19 mouse cellular contexts compared by ENCODE assay signal in the genomic region with DNA sequence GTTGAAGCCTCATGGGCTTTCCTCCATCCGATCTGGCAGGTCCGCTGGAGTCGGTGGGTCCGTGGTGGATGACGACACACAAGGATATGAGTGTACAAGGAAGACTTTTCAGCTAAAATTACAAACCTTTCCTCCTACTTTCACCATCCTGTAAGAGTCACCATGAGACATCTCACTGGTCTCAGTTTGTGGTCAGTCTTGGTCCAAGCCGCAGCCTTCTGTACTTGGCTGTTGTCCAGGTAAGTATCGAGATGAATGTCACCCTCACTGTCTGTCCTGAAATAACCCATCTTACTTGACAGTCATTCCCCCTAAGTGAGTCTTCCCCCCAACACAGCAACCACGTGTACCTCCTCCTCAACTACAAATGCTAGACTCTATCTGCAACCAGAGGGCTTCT.
"Had no signal": no experiment of that assay in that cellular context is flagged by ENCODE, and none has a peak within 500 bp of the region (broad histone marks: within the 10 kb centered on the region; RNA-seq: fewer than 3 reads in every experiment).

No protein-coding gene starts in this region.

- H3K27me3 ChIP-seq: limb, embryonic 12.5 days; liver, embryonic 13.5 days; lung, embryonic 15.5 days; midbrain, embryonic 15.5 days; neural tube, embryonic 13.5 days; stomach, embryonic 15.5 days had no signal

- H3K4me2 ChIP-seq: limb, embryonic 12.5 days; liver, embryonic 13.5 days; lung, embryonic 15.5 days; midbrain, embryonic 11.5 days; midbrain, embryonic 15.5 days; neural tube, embryonic 13.5 days; stomach, embryonic 15.5 days had no signal

- H3K4me3 ChIP-seq: layer of hippocampus, adult 2 months; left cerebral cortex, adult 2 months; limb, embryonic 12.5 days; liver, embryonic 13.5 days; lung, embryonic 15.5 days; megakaryocyte, embryonic 14.5 days; midbrain, embryonic 15.5 days; neural tube, embryonic 13.5 days; stomach, embryonic 15.5 days had no signal

- H3K9me3 ChIP-seq: limb, embryonic 12.5 days; liver, embryonic 13.5 days; lung, embryonic 15.5 days; megakaryocyte, embryonic 14.5 days; midbrain, embryonic 15.5 days; neural tube, embryonic 13.5 days; stomach, embryonic 15.5 days had no signal

- H3K27ac ChIP-seq: layer of hippocampus, adult 2 months; left cerebral cortex, adult 2 months; limb, embryonic 12.5 days; liver, embryonic 13.5 days; lung, embryonic 15.5 days; macrophage; midbrain, embryonic 15.5 days; neural tube, embryonic 13.5 days; stomach, embryonic 15.5 days had no signal

- ATAC-seq: liver, postnatal 0 days; midbrain, embryonic 15.5 days had no signal

- H3K4me1 ChIP-seq: limb, embryonic 12.5 days; liver, embryonic 13.5 days; lung, embryonic 15.5 days; megakaryocyte, embryonic 14.5 days; midbrain, embryonic 15.5 days; neural tube, embryonic 13.5 days; stomach, embryonic 15.5 days had no signal

- H3K36me3 ChIP-seq: limb, embryonic 12.5 days; liver, embryonic 13.5 days; lung, embryonic 15.5 days; midbrain, embryonic 15.5 days; neural tube, embryonic 13.5 days; stomach, embryonic 15.5 days had no signal

- H3K9ac ChIP-seq: limb, embryonic 12.5 days; liver, embryonic 13.5 days; liver, postnatal 0 days; lung, embryonic 15.5 days; midbrain, embryonic 15.5 days; neural tube, embryonic 13.5 days; stomach, embryonic 15.5 days had no signal

- DNase-seq: kidney, adult 18-20 months; kidney, postnatal 10 days; kidney, postnatal 4 days; liver; liver, embryonic 13.5 days; liver, postnatal 0 days; lung, postnatal 14 days; retina, postnatal 1 day; thymus, postnatal 36 days had no signal
